Mouse (Mus musculus): Measurements from ENCODE around the gene Apc2. TPM values are rescaled to one million over a fixed set of nuclear protein-coding genes. Genes with fewer than 3 reads are reported as not detected.

The Apc2 gene
- total RNA-seq, 2 experiments from 2014 or later = 131 to 139 TPM

DNA sequence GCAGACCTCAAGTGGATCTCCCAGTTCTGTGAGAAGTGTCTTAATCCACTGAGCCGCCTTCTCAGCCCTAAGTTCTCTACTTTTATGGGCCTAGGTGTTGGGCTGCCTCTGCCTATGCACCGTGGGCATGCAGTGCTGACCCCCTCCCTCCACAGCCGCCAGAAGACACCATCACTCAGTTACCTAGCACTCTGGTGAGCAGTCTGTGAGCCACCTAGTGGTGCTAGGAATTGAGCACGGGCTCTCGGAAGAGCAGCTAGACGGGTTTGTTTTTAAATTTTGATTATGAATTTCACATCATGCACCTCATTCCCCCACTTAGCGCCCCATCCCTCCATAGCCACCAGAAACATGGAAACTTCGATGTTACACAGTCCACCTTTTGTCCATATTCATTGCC is 7.1 kb upstream of the Apc2 start:
- no peak for DNase-seq (ENCODE audit: low spot score in 2 of 2)
- intact Hi-C loops (cut with DNase I) = no loop called here

GRCm38 (mm10) chr10:80292251-80293146 is 3.3 kb upstream of the Apc2 start, which contains the start of gene Rps15:
Rps15 (plus strand) TSS chr10:80292453.
- intact Hi-C loops (cut with DNase I) = no loop called here
- peak; percentile 94 to 96 for DNase-seq (ENCODE audit: low spot score in 2 of 2)

DNA sequence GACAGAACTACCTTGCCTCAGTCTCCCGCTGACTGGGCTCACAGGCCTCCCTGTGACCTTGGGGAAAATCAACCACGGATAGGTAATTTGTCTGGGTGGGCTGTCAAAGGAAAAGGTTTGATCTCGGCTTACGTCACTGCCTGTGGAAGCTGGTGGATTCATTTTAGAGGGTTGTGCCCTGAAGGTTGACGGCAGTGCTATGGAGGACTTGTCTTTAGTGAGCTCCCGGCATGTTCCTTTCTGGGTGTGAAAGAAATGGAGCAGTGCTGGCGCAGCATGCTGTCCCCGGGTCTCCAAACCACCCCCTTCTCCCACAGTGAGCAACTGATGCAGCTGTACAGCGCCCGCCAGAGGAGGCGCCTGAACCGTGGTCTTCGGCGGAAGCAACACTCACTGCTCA is 2.5 kb upstream of the Apc2 start:
- no peak for DNase-seq (ENCODE audit: low spot score in 2 of 2)
- intact Hi-C loops (cut with DNase I) = no loop called here

- DNase-seq (ENCODE audit: low spot score in 2 of 2) = no peak
- intact Hi-C loops (cut with DNase I) = no loop called here
These were observed 1.5 kb upstream of the Apc2 start for GRCm38 (mm10) chr10:80294311-80294710.

DNA sequence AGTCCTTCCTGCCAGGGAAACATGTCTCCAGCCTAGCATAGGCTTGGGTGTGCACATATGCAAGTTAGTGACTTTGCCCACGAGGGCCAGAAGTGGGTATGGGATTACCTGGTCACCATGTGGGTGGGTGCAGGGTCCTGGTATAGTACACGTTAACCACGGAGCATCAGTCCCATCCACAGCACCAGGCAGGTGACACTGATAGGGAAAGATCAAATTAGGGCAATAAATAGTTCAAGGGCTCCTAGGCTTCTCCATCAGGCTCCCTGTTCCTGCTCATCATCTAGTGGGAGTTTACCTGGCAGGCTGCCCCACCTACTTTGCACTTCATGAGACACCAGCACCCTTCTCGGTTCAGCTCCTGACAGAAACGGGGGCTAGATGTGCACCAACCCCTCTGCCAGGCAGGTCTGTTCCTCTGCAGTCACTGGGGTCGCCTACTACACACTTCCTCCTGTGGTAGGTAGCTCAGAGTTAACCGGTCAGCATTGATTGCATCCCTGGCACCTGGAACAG is 931 bp upstream of the Apc2 start:
- intact Hi-C loops (cut with DNase I) = no loop called here

DNA sequence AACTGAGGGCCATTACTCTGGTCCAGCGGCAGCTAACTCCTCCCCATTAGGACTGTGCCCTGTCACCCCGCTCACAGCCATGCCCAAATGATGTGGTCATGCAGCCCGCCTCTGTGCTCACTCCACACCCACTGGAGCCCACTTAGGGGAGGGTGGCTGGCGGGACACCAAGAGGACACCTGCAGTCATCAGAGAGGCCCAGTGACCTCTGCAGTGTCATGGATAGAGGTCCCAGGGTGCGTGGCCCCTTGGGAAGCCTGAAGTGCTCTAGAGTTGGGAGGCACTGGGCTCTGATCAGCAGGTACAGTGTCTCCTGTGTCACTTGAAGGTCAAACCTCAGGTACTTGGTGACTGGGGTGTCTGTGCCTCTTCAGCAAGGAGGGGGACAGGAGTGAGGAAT is 1.0 kb downstream of the Apc2 start:
- no peak for DNase-seq (ENCODE audit: low spot score in 2 of 2)
- intact Hi-C loops (cut with DNase I) = no loop called here

More for the DNA sequence above, 931 bp upstream of the Apc2 start:
- DNase-seq (ENCODE audit: low spot score in 2 of 2) = no peak

- intact Hi-C loops (cut with DNase I) = no loop called here
- DNase-seq (ENCODE audit: low spot score in 2 of 2) = no peak
These were observed 1.9 kb downstream of the Apc2 start for GRCm38 (mm10) chr10:80297526-80298133.

- peak; percentile 95 for DNase-seq (ENCODE audit: low spot score in 2 of 2)
- intact Hi-C loops (cut with DNase I) = no loop called here
These were observed 2.9 kb downstream of the Apc2 start for GRCm38 (mm10) chr10:80298571-80299281.

DNA sequence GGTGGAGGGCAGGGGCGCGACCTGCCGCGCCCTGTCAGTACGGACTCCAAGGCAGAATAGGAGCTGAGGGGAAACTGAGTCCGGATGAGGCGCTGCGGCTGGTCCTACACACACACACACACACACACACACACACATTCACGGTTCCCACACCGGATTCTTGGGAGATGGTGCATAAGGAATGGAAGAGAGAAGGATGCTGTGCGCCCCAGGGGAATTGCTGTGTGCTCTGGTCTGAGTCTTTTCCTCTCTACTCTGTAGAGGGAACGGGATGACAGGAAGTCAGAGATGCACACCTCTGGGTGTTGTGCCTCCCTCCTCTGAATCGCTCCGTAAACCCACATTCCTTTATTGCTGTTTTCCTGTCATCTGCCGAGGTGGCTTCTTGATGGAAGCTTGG is 3.5 kb downstream of the Apc2 start:
- DNase-seq (ENCODE audit: low spot score in 2 of 2) = no peak
- intact Hi-C loops (cut with DNase I) = no loop called here

GRCm38 (mm10) chr10:80299824-80300223 is 4.0 kb downstream of the Apc2 start:
- intact Hi-C loops (cut with DNase I) = no loop called here
- no peak for DNase-seq (ENCODE audit: low spot score in 2 of 2)

DNA sequence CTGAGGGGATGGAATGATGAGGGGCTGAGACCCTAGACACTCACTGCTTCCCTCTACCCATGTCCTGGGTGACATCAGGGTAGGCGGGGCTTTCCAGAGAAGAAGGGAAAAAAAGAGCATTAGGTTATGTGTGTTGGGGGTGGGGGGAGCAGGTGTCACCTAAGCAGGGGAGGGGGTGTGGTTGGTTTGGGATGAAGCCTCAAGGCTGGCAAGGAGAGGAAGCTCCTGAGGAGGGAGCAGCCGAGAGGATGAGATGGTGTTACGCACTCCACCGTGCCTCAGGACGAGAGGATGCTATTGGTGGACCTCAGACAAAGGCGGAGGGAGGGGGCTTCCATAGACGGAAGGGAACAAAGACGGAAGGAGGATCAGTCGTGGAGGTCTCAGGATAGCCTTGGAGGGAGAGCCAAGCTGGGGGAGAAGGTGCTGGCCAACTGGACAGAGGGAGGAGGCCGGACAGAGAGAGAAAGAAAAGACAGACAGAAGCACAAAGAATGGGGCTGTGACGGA is 5.0 kb downstream of the Apc2 start:
- peak; percentile 62 to 74 for DNase-seq (ENCODE audit: low spot score in 2 of 2)
- intact Hi-C loops (cut with DNase I) = no loop called here

GRCm38 (mm10) chr10:80301256-80302081 is 5.7 kb downstream of the Apc2 start:
- intact Hi-C loops (cut with DNase I) = no loop called here
- DNase-seq (ENCODE audit: low spot score in 2 of 2) = no peak

GRCm38 (mm10) chr10:80302082-80302355 is 6.2 kb downstream of the Apc2 start:
- intact Hi-C loops (cut with DNase I) = no loop called here
- DNase-seq (ENCODE audit: low spot score in 2 of 2) = no peak

DNA sequence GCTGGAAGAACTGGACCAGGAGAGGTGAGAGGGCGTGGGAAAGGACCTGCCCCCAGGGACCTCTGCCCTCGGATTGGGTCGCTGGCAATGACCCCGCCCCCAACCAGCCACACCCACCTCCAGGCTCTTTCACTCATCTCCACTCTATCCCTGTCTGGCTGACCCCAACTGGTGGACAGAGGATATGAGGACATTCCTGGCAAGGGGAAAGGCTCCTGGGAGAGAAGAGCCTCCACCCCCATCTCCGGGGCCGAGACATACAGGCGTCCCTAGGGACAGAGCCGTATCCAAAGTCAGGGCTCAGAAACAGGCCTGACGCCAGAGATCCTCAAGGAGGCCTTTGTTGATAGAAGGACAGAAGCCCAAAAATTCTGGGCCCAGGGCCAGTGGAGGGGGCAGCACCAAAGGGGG is 6.7 kb downstream of the Apc2 start:
- intact Hi-C loops (cut with DNase I) = no loop called here
- DNase-seq (ENCODE audit: low spot score in 2 of 2) = peak; percentile 66 to 75

- intact Hi-C loops (cut with DNase I) = no loop called here
- DNase-seq (ENCODE audit: low spot score in 2 of 2) = no peak
These were observed 8.7 kb downstream of the Apc2 start for GRCm38 (mm10) chr10:80304458-80304857.

GRCm38 (mm10) chr10:80304862-80305261 is 9.1 kb downstream of the Apc2 start:
- intact Hi-C loops (cut with DNase I) = no loop called here
- DNase-seq (ENCODE audit: low spot score in 2 of 2) = no peak

DNA sequence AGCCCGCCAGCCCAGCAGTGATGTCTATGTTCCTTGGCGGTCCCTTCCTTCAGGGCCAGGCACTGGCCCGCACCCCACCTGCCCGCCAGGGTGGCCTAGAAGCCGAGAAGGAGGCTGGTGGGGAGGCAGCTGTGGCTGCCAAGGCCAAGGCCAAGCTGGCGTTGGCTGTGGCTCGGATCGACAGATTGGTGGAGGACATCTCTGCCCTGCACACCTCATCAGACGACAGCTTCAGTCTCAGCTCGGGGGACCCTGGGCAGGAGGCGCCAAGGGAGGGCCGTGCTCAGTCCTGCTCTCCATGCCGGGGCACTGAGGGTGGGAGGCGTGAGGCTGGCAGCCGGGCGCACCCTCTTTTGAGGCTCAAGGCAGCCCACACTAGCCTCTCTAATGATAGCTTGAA is 15.8 kb downstream of the Apc2 start:
- intact Hi-C loops (cut with DNase I) = no loop called here
- no peak for DNase-seq (ENCODE audit: low spot score in 2 of 2)

DNA sequence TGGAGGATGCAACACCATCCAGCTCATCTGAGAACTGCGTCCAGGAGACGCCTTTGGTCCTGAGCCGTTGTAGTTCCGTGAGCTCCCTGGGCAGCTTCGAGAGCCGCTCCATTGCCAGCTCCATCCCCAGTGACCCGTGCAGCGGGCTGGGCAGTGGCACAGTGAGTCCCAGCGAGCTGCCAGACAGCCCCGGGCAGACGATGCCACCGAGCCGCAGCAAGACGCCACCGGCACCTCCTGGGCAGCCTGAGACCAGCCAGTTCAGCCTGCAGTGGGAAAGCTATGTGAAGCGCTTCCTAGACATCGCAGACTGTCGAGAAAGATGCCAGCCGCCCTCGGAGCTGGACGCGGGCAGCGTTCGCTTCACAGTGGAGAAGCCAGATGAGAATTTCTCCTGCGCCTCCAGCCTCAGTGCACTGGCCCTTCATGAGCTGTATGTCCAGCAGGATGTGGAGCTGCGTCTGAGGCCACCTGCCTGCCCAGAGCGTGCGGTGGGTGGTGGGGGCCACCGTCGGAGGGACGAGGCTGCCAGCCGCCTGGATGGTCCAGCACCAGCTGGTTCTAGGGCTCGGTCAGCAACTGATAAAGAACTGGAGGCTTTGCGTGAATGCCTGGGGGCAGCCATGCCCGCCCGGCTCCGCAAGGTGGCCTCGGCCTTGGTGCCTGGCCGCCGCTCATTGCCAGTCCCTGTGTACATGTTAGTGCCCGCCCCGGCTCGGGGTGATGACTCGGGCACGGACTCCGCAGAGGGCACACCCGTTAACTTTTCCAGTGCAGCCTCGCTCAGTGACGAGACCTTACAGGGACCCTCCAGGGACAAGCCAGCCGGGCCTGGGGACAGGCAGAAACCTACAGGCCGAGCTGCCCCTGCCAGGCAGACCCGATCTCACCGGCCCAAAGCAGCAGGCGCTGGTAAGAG is 17.1 kb downstream of the Apc2 start:
- intact Hi-C loops (cut with DNase I) = no loop called here
- DNase-seq (ENCODE audit: low spot score in 2 of 2) = no peak
